Mouse (Mus musculus) liver (tissue): Measurements from ENCODE around the gene Smg1.

Experiments
- DNase-seq: peaks from one replicate; pipeline ENCODE4 v3.0.0-alpha.2; 2020; ENCODE audit warnings: mixed read lengths

Smg1 gene

GRCm38 (mm10) chr7:118129430-118130041 is 113.9 kb downstream of the Smg1 start, which contains the start of gene Arl6ip1:
Gene Arl6ip1, minus strand, starts transcription at chr7:118129662.
- DNase-seq = peak; percentile 98

- DNase-seq = peak; percentile 32
Observed at GRCm38 (mm10) chr7:118128925-118129429, 114.5 kb downstream of the Smg1 start.

GRCm38 (mm10) chr7:118126219-118126875 is 117.1 kb downstream of the Smg1 start:
- no peak for DNase-seq

DNA sequence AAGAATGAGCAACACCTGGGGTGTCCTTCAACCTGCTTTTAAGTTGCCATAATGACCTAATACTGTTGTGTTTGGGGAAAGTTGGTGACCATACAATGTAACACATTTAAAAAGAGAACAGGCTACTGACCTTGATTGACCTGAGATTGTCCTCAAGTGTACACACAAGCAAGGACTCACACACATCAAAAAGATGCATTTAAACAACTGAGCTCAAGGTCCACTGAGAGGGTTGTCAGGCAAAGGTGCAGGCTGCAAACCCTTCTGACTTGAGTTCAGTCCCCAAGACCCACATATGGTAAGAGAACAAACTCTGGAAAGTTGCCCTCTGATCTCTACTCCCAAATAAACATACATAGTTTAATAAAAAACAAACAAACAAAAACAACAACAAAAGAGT is 117.7 kb downstream of the Smg1 start:
- no peak for DNase-seq

- DNase-seq = no peak
Observed at GRCm38 (mm10) chr7:118123512-118124411, 119.7 kb downstream of the Smg1 start.

DNA sequence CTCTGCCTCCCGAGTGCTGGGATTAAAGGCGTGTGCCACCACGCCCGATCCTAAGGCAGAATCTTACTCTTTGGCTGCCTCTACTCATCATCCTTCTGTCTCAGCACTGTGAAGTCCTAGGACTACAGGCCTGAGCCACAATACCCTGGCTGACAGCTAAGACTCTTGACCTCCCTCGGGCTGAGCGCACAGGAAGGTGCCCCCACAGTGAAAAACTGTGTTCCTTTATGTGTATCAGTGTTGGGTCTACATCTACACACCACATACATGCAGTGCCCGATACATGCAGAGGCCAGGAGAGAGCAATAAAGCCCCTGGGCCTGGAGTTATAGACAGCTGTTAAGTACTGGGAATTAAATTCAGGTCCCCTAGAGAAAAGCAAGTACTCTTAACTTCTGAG is 121.2 kb downstream of the Smg1 start:
- no peak for DNase-seq

GRCm38 (mm10) chr7:118120654-118121053 is 122.8 kb downstream of the Smg1 start:
- peak; percentile 1 for DNase-seq

- peak; percentile 0 for DNase-seq
Observed at GRCm38 (mm10) chr7:118119946-118120345, 123.5 kb downstream of the Smg1 start.

GRCm38 (mm10) chr7:118119142-118119541 is 124.3 kb downstream of the Smg1 start:
- no peak for DNase-seq

DNA sequence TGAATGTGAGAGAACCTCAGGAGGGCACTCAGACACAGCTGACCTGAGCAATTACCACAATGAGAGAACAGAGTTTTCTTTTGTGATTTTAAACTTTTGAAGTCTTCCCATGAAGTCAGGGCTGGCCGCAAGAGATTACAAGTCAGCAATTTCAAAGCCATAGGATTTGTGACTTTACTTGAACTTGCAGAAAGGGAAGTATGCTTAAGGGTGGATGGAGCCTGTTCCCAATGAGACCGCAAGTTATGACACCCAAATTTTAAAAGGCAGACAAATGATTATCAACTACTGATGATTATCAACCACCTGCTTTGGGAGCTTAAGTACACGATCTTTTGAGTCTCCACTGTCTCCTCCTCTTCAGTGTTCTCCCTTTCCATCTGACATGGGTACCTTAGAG is 125.0 kb downstream of the Smg1 start:
- DNase-seq = no peak

DNA sequence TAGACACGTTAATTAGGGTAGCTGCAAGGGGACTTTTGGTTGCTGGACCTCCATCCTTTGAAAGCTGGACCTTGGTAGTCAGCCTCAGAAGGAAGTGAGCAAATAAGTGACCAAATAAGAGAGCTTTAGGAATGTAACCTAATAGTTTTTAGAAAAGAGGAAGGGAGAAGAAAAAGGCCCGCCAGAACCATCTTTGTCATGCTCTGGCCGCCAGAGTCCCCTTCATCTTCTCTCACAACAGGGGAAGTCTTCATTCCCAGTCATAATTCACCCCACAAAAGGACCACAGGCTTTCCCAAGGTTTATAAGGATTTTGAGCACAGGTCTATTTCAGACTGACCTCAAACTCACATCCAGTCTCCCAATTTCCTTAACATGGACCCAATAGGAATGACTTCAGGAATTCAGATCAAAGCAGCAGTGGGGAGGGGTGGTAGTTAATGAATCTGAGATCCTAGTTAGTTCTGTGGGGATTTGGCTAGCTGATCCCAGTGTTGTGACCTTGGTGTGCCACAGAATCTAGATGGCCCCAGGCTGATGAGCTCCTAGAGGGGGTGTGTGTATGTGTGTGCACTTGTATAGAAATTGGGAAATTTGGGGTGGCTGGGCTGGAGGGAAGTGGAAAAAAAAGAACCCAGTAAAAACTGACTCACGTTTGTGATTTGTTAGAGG is 125.8 kb downstream of the Smg1 start:
- no peak for DNase-seq

GRCm38 (mm10) chr7:118116787-118117538 is 126.5 kb downstream of the Smg1 start:
- DNase-seq = no peak

DNA sequence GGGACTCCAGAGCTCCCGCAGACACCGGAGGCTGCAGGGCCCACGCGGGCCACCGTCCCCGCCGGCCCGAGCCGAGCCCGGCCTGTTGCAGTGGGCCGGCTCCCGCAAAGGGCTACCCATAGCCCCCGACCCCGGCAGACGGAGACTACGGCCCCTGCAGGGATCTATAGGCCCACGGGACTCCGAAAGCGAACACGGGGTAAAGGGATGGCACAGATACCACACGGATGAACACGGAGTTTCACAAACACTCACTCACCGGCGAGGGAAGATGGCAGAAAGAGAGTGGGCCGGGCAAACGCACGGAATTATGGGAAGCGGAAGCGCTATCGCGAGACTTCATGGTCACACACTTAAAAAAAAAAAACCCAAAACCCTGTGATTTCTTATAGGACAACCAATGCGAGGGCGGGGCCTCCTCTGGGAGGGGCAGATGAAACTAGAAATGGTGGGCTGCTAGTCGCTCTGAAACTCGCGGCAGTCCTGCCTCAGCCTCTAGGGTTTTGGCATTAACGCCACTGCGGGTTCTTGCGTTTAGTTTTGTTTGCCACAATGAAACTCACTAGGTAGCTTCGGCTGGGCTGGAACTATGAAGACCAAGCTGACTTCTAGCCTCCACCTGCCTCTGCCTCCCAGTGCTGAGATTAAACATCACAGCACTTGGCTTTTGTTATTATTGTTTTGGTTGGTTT is 127.4 kb downstream of the Smg1 start, which contains the start of gene Rps15a:
Gene Rps15a (minus strand): TSS at position 312 of the 692 bp plus-strand sequence.
- peak; percentile 96 for DNase-seq

DNA sequence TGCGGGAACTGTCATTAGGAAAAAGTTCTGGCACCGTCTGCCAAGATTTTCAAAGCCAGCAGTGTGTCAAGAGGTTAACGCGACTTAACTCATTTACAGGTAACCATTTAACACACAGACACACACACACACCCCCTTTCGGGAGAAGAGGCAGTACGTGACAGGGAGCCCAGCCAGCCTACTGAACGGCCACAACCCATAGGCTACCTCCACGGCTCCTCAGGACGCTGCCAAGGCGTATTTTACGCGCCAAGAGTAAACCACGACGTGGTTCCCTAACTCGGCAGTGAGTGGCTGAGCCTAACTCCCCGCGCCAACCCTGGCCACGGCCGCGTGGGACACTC is 128.0 kb downstream of the Smg1 start:
- no peak for DNase-seq

GRCm38 (mm10) chr7:118113541-118114297 is 129.8 kb downstream of the Smg1 start:
- no peak for DNase-seq

DNA sequence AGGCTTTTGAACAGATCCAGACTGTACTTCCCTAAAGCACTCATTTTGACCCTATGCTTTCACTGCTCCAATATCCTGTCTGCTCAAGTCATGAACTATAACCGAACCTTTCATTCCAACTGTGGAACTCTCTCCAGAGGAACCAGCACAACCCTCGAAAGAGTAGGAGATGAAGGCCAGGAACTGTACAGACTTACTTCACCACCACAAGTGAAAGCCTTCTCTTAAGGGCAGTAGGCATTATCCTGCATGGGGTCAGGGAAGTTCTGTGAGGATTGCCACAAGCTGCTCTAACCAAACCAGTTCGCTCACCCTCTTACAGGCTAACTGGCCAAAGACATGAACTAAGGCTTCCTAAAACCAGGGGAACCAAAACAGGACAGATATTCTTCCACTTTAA is 132.3 kb downstream of the Smg1 start:
- DNase-seq = no peak

DNA sequence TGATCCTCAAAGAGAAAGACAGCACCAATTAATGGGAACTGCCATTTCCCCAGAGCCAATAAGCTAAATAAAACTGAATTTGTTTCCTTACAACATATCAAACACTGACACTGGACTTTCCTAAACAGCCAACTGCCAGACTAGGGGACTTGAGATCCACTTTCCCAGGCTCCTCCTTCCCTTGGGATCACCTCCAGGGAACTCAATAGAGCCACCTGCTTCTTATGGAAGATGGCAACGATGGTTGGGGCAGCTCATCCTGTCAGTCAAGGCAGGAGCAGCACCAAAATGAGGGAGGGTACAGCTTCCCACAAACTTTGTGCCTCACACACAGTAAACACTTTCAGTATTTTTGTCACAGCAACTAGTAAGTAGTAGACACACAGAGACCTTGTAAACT is 135.8 kb downstream of the Smg1 start:
- no peak for DNase-seq

DNA sequence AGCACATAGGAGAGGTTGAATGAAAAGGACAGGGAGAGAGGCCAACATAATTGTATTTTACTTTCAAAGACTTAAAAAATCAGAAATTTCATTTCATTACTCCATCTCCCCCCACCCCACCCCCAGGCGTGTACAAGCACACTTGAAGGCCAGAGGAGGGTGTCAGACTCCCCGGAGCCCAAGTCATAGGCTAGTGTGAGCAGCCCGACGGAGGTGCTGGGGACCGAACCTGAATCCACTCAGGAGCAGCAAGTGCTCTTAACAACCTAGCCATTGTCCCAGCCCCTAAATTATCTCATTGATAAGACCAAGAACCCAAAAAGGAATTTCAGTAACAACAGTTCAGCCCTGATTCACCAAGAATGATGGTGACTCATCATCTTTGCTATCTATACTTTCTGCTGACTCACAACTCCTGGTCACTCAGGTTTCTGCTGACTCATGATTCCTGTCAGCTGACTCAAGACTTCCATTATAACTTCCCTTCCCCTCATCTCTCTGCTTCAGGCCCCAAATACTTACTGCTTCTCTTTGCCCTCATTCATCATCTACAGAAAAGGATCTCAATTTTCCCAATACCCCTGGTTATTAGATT is 138.9 kb downstream of the Smg1 start:
- DNase-seq = peak; percentile 66

DNA sequence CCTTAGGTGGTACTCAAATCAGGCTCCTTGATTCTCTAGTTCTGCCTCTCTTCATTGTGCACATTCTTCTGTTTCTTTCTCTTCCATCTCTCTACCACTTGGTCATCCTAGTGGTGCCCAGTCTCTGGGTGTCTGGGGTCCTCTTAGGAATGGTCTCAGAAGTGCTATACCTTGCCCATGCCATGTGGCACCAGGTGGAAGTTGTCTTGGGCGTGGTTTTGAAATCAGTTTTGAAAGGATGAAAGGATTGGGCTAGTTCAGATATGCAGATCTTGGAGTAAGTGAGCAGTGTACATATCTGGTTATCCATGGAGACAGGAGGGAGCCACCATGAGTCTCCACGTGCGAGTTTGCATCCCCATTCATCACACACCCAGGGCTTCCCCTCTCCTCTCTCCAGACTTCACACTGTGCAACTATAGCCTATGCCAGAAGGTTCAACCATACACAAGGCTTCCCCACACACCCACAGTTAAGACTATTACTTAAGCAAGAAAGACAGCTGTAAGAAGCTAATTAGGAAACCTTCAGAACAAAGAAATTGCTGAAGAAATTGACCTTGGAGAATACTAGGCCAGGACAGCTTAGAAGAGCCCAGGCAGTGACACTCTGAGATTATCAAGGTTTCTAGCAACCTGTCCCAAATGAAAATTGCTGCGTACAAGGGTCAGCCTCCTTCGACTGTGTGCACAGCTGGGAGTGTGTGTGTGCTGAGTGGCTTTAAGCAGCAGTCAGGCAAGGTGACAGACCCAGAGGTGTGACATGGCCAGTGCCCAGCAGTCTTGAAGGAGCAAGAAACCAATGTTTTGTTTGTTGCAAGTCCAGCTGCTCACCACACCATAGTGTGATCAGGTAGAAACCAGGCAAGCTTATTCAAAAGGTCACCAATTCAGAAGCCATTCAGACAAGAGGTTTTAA is 139.7 kb downstream of the Smg1 start:
- no peak for DNase-seq
